Mouse (Mus musculus) layer of hippocampus, postnatal 10 days (tissue): ENCODE results near the gene Incenp. TPM values are rescaled to one million over a fixed set of nuclear protein-coding genes. Genes with fewer than 3 reads are reported as not detected.
"Not testable (repeated sequence)": the region's sequence is repeated elsewhere in the genome, so short reads cannot be mapped to it uniquely, and the experiment has no call there.

Experiments
- DNase-seq, 2 experiments: peaks; one replicate each; pipeline ENCODE4 v3.0.0; 2021; ENCODE audit warnings: low spot score in 2 of 2
- long read RNA-seq: library from polyadenylated mRNA; stranded (forward); transcript quantifications from one replicate; pipeline ENCODE4 v2.0.0, GENCODE M21; 2023
- total RNA-seq, 2 experiments: library from RNA; stranded (reverse); gene quantifications; 2 replicates each; pipeline ENCODE4 v1.2.3; 2021

The Incenp gene
- total RNA-seq = 10 to 100 TPM; 16.1 to 25.7 TPM
- long read RNA-seq, transcript Incenp-201 (18 exons, 3,236 nt) = major isoform, 7 of 13 reads
- long read RNA-seq, partial matches to known transcripts = 0 of 13 reads
- long read RNA-seq, other reads (novel, unspliced or antisense) = 6 of 13 reads

DNA sequence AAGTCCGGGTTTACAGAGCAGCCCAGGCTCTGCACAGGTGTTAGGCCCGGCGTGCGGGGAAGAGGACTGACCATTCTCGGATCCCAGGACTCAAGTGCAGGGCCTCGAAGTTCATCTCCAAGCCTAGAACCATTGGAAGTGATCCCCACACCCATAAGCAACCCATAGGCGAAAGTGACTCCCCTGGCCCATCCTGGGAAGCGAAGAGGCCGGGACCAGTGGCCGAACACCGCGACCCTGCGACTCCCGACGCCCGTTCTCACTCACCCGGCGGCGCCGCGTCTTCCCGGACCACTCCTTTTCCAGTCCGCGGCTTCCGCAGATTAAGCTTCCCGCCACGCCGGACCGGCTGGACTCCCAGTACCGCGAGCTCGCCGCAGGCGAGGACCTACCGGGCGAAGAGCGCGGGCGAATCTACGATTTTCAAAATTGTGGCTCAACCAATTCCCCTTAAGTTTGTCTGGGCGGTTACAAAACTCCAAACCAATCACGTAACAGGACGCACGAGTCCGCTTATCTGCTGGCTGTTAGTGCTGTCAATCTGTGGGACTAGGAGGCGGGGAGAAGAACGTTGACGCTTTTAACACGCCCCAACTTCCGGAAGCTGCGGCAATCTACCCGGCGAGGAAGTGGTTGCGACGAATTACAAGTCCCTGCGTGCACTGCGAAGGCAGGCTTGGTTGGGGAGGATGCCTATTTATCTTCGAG lies at the start of gene Incenp:
TSS of gene Incenp (minus strand) at position 480 of the 708 bp plus-strand sequence.
- DNase-seq = peak; percentile 89 to 90

DNA sequence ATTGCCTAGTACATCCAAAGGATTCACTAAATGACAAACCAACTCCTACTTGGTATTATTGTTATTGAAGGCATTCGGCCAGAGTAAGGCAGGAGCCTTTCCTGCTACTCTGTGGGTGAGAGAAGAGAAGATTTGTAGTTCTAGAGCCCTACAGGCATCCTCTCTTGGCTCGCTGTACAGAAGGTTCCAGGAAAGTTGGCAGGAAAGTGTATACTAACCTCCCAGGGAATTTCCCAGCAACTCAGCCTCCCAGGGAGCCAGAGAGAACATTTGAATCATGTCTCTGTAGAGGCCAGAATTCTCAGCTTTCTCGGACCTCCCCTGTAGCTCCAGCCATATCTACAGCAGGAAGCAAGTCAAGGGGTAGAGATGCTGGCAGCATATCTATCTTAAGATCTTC lies 47.6 kb upstream of the Incenp start:
- DNase-seq = no peak

DNA sequence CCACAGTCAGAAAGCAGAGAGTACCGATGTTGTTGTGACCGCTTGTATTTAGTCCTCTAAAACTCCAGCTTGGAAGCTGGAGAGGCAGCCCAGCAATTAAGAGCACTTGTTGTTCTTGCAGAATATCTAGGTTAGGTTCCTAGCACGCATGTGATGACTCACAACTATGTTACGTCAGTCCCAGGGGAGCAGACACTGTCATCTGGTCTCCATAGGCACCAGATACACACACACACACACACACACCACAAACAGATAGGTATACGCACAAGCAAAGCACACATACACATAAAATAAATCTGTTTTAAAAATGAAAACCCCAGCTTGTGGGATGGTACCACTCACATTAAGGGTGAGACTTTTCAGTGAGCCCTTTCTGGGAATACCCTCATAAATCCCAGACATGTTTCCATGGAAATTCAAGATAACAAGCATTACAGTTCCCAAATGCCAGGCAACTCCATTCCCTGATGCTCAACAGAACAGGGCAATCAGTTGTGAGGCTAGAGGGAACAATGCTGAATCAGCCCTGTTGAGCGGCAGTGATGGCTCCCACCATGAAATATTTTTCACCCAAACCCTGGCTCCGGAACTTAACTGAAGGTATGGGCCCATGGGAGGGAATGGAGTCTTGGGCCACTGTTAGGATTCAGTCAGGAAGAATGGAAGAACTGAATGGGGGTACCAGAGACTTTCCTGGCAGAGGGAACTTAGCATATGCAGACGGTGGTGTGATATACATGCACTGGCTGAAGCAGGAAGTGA lies 46.6 kb upstream of the Incenp start:
- no peak for DNase-seq

DNA sequence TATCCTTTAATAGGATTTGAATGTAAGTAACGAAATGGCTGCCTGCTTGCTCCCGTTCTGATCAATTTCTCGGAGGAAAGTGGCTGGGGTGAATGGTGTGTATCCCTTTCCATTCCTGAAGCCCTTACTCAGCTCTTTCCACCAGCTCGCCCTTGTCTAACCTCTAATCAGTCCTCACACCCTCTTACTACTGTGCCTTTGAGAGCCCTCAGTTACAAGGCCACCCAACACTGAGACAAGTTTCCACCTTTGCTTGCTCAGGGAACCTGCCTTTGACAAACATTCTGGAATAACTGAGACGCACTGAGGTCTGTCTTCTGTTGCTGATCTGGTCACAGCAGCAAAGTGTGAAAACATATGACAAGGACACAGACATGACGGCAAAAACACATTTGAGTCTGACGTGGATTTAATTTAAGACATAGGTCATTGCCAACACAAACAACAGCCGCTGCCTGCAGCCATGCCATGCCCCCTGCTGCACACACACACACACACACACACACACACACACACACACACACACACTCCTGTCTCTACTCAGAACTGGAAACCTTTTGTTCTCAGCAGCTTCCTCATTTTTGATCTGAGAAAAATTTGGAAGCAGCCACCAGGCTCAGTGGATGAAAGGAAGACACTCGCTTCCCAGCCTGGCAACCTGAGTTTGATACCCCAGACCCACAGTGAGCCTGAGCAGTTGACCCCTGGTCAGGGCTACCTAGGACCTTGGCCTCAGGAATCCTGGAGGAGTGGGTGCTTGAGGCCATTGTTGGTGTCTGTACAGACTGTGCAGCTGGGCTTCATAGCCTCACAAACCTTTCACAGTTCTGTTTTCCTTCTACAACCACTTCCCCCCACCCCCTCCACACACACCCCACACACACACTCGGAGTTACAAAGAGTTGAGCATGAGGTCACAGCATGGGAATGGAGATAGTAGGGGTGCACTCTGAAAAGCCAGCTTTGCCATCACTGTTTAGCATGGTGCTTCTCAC lies 43.5 kb upstream of the Incenp start:
- no peak for DNase-seq

DNA sequence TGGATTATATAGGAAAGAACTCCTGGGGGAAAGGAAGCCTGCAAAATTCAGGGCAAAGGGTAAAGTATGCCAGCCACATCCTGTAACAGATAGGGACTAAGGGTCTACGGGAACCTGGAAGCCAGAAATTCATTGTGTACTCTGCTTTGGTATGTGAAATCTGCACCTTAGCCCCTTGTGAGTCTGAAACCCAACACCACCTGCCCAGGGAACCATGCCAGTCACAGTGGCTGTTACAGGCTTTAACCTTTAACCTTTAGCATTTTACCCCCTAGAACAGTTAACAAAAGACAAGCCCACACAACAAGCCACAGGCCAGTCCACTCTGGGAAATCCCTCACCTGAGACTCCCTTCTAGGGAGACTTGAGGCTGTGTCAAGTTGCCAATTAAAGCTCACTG lies 42.5 kb upstream of the Incenp start:
- DNase-seq = no peak

DNA sequence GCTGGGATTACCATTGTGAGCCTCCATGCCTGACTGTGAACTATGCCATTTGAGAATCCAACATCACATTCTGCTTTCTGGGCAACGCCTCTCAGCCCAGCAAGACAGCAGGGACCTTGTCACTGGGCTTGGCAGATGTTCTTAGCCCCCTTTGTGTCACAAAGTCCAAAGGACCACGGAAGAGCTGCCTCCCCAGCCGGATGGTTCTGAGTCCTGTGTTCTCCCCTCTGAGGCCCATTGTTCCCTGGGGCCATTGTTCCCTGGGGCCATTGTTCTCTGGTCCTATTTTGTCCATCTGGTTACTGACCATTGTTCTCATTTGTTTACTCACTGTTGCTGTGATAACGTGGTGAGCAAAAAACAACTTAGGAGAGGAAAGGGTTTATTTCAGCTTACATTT lies 41.6 kb upstream of the Incenp start:
- DNase-seq = no peak

DNA sequence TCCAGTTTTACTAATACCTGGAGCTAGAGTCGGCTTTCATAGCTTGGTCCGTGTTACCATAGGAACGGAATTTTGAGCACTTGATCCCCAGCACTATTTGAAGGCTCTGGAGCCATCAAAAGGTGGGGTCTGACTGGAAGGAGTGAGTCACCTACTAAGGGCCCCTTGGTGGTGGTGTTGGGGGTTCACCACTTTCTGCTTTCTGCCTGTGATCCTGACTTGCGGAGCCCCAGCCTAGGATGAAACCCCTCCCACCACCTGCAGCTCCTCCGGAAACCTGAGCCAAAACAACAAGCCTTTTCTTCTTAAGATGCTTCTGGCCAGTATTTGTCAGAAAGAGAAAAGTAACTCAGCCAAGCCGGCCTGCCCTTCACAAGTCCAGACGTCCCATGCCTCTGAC lies 40.5 kb upstream of the Incenp start:
- no peak for DNase-seq

DNA sequence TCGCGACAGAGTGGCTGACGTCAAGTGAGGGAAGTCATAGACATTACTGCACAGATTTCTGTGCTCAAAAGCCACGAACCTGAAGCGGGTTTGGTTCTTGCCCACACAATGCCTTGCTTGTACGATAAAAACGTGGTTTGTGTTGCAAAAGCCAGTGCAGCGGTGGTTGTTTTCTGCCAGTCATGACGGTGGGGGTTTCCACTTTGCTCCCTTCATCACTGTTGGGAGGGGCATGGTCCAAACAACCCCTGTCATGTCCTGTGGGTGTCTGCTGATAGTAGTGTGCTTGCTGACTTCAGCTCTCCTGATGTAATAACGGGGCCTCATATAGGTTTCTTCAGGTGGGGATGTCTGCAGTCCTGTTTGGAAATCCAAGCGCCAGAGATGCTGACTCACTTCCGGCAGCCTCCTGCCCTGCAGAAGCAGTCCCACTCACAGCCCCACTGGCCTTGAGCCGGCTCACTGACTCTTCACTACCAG lies 39.5 kb upstream of the Incenp start:
- DNase-seq = no peak

DNA sequence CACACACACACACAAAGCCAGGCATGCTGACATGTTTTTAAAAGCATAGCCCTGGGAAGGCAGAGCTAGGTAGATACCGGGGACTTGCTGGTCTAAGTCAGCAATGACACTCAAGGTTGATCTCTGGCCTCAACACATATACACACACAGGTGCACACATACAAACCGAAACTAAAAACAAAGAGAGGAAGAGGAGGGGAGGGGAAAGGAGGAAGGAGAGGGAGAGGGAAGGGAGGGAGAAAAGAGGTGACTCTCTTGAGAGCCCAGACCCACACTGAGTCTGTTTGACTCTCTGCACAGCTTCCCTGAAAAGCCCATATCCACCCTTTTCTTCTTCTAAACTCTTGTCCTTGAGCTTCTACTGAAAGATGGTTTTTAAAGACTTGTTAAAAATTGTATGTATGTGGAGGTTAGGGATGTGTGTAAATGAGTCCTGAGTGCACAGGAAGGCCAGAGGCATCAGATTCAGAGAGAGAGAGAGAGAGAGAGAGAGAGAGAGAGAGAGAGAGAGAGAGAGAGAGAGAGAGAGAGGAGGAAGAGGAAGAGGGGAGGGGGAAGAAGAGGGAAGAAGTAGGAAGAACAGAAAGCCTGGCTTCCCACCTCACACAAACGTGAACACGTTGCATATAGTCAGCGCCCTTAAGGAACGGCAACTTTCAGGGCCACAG lies 38.9 kb upstream of the Incenp start:
- DNase-seq = no peak

DNA sequence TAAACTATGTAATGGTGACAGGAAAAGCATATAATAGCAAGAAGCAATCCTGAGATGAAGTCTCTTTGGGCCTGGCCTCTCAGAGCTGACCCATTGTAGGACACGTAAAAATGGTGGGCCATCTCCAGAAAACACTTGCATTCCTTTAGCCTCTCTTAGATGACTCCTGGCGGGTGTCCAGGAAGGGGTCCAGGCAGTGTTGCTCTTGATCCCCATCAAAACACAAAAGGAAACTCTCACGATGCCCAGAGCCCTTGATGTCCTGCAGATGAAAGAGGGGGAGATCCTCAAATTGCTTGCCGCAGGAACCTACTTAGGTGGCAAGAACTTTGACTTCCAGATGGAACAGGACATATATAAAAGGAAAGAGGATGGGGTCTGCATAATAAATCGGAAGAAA lies 38.1 kb upstream of the Incenp start:
- DNase-seq = no peak

DNA sequence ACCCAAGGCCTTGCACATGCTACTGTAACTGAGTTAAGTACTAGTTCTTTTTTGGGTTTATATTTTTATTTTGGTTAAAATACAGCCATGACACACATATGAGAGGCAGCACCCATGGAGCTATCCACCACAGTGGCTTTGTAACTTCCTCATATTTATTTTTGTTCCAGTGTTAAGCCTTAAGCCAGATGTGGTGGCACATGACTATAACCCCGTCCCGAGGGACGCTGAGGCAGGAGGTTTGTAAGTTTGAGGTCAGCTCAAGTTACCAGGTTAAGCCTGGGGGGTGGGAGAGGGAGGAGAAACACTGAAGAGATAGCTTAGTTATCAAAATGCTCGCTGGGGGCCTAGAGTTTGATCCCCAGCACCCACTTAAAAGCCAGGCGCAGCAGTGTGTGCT lies 37.2 kb upstream of the Incenp start:
- DNase-seq = no peak

DNA sequence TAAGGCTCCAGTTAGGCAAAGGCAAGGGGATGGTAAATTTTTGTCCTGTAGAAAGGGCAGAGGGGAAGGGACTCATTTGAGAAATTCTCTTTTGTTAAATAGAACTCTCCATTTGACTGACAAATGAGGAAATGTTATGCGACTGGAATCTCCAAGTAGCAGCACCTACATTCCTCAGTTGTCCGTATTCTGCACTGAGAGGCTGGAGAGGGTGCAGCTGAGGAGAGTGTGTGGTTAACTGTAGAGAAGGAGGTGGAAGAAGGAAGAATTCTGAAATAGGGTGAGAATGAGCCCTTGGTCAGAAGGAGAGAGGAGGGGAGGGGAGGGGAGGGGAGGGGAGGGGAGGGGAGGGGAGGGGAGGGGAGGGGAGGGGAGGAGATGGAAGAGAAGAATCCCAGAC lies 34.6 kb upstream of the Incenp start:
- DNase-seq = no peak

DNA sequence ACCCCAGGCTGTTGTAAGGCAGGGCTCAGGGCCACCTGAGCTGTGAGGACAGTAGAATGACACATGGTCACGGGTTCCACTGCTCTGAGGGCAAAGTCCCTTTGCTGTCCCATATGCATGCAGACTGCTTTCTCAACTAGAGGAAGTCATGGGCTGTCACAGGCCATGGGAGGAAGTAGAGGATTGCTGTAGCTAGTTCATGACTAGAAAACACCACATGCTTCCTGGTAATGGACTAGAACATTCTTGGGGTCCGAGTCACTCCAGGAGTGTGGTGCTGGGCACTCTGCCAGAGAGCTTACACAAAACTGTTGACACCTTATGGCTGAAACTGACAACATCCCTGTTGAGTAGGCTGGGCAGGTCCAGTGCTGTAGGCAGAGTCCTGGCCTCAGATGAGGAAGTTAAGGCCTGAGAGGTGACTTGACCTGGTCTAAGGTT lies 31.8 kb upstream of the Incenp start:
- not testable (repeated sequence) for DNase-seq

DNA sequence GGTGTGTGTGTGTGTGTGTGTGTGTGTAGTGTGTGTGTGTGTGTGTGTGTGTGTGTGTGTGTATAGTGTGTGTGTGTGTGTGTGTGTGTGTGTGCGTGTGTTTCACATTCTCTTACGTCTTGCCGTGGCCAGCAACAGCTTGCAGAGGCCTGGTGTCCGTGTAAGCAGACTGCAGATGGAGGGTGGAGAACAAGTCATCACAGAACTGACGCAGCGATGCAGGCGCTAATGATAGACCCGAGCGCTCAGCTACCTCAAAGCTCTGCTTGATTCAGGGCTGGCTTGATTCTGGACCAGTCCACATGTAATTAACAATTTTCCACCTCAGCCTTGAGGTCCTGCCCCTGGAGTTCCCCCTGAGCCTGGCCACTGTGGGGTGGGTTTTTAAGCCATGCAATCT lies 28.7 kb upstream of the Incenp start:
- DNase-seq = no peak

DNA sequence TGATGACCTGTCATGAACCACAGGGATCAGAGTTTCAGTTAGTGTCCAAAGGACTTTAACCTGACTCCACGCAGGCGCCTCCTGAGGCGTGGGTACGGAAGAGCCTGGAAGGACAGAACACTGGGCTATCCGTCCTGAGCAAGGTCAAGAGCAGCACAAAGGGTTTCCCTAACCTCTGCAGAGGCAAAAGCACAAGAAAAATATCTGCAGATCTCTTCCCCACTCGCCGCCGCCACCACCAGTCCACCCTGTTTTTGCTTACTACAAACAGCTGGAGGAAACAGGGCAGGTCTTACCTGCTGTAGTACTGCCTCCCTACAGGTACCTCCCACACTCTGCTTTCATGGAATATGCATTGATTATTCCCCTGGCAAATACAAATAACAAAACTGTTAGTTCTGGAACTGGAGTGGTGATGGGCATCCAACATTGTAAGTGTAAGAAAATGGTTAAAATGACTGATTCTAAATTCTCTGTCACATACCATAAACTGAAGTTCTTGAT lies 25.5 kb upstream of the Incenp start:
- no peak for DNase-seq

DNA sequence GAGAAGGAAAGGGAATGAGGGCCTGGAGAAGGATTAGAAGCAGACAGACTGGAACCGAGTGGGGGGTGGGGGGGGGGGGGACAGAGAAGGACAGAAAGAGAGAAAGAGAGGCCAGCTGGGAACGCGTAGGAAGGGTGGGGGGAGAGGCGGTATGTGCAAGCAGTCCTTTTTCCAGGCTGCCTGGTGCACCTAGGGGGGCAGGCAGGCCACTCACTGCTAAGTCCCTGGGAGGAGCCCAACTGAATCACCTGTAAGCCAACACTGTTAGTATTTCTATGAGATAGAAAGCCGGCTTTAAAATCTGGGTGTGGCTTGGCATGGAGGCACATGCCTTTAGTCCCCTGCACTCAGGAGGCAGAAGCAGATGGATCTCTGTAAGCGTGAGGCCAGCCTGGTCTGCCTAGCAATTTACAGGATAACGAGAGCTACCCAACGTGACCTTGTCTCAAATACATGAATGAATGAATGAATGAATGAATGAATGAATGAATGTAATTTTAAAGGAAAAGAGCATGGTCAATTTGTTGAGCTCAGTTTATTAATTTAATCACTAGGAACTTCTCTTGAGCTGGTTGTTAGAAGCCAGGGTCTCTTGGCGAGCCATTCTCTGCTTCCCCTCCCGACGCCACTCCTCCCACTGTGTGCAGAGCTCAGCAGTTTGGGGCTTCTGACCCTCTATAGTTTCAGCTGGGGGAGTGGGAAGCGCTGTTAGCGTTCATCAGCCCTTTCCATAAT lies 24.9 kb upstream of the Incenp start:
- no peak for DNase-seq

DNA sequence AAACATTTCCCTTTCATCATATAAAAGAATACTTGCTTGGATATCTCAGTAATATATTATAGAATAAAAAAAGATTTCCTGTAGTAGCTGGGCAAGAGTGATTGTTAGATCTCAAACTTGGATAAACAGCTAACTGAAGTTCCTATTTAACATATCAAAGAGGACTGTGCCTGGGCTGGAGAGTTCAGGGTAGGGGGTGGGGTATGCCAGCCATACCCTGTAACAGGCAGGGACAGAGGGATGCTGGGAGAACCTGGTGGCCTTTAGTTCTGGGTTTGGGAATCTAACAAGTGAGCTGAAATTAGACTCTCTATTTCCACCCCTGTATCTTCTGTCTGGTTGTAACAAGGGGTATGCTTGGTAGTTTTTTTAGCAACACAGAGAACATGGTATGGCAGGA lies 23.7 kb upstream of the Incenp start:
- no peak for DNase-seq

DNA sequence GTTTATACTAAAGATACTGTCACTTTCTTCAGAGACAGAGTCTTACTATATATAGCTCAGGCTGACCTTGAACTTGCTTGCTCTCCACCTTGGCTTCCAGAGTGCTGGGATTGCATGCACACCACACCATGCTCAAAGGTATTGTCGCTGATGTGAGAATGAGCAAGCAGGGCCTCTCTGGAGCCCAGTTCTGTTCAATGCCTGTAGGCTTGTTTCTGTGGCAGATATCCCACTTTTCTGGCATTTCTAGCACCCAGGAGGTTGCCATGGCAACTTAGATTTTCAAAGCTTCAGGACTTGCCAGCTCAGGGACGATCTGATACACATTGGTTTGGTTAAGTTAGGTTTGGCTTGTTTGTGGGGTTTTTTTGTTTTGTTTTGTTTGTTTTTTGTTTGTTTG lies 22.9 kb upstream of the Incenp start:
- DNase-seq = peak; percentile 47 to 59
